Mouse (Mus musculus): ENCODE measurements at regions not wholly inside any gene's neighbourhood (a gene's known extent, or its start where the extent isn't known, plus 50 kb on each side); places are given as distances from the start of the nearest gene placed in this dataset.
"Not testable (repeated sequence)": the region's sequence is repeated elsewhere in the genome, so short reads cannot be mapped to it uniquely, and the experiment has no call there.

GRCm38 (mm10) chr16:79313301-79313700, 222.4 kb upstream of the Tmprss15 start:
- DNase-seq (ENCODE audit: low spot score in 2 of 2), result no peak

GRCm38 (mm10) chr16:79312702-79313101, 221.8 kb upstream of the Tmprss15 start:
- DNase-seq (ENCODE audit: low spot score in 2 of 2), result no peak

GRCm38 (mm10) chr16:79308541-79308940, 217.6 kb upstream of the Tmprss15 start:
- DNase-seq (ENCODE audit: low spot score in 2 of 2), result no peak

DNA sequence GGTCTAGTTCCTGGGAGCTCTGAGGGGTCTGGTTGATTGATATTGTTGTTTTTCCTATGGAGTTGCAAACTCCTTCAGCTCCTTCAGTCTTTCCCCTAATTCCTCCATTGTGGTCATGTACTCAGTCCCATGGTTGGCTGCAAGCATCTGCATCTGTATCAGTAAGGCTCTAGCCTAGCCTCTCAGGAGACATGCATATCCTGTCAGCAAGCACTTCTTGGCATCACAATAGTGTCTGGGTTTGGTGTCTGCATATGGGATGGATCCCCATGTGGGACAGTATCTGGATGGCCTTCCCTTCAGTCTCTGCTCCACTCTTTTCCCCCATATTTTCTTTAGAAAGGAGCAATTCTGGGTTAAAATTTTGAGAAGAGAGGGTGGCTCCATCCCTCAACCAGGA, 205.7 kb upstream of the Tmprss15 start:
- not testable (repeated sequence) for DNase-seq (ENCODE audit: low spot score in 2 of 2)

GRCm38 (mm10) chr16:79279006-79279405, 188.1 kb upstream of the Tmprss15 start:
- no peak for DNase-seq (ENCODE audit: low spot score in 2 of 2)

GRCm38 (mm10) chr16:79256525-79256924, 165.6 kb upstream of the Tmprss15 start:
- DNase-seq (ENCODE audit: low spot score in 2 of 2), result no peak

DNA sequence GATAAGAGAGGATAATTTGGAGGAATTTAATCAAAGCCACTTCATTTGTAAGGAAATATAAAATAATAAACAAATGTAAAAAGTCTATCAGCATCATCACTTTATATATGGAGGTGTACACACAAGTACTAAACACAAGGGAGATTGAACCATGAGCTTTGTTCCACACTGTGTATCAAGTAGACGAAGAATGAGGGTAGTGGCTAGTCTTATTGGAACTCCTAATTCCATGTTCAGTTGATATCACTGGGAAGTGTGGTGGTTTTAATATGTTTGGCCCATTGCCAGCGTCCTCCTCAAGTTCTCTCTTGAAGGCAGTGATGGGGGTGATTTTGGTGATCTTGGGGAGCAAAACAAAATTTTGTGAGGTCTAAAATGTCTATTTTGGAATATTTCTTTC, 165.2 kb upstream of the Tmprss15 start:
- DNase-seq (ENCODE audit: low spot score in 2 of 2), result no peak

- no peak for DNase-seq (ENCODE audit: low spot score in 2 of 2)
Measured at GRCm38 (mm10) chr16:79240857-79241491, 150.1 kb upstream of the Tmprss15 start.

DNA sequence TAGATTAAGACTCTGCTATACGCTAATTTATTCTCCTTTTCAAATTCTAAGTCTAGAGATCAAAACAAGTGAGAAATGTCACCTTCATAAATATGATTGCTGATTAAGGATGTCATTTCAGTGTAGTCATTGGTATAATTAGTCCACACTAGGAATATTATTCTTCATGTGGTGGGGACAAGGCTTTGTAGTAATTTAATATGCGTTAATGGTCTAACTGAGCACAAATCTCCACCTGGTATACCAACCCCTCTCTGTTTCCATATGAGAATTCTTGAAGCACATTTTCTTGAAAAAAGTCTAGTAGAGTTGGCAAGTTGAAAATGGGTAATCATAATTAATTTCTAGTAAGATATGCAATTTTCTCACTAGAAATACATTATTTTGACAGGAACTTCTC, 149.3 kb upstream of the Tmprss15 start:
- no peak for DNase-seq (ENCODE audit: low spot score in 2 of 2)

DNA sequence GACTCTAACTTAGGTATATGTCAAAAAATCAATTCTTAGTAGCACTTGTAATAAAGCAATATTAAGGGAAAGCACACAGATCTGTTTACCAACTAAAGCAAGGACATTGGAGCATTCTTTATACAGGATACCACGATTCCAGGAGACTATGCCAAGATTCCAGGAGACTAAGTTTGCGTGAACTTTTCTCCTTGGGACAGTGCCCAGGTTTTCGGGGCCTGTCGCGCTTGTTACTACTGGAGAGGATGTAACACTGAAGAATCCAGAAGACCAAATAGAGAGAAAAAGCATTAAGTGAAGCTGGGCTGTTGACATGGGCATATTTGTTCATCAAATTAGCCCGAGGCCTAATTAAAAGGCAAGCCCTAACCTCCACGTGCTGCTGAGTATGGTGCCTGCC, 100.3 kb upstream of the Tmprss15 start:
- no peak for DNase-seq (ENCODE audit: low spot score in 2 of 2)

GRCm38 (mm10) chr16:79186471-79186870, 95.6 kb upstream of the Tmprss15 start:
- no peak for DNase-seq (ENCODE audit: low spot score in 2 of 2)

GRCm38 (mm10) chr16:79182474-79182873, 91.6 kb upstream of the Tmprss15 start:
- DNase-seq (ENCODE audit: low spot score in 2 of 2), result no peak

DNA sequence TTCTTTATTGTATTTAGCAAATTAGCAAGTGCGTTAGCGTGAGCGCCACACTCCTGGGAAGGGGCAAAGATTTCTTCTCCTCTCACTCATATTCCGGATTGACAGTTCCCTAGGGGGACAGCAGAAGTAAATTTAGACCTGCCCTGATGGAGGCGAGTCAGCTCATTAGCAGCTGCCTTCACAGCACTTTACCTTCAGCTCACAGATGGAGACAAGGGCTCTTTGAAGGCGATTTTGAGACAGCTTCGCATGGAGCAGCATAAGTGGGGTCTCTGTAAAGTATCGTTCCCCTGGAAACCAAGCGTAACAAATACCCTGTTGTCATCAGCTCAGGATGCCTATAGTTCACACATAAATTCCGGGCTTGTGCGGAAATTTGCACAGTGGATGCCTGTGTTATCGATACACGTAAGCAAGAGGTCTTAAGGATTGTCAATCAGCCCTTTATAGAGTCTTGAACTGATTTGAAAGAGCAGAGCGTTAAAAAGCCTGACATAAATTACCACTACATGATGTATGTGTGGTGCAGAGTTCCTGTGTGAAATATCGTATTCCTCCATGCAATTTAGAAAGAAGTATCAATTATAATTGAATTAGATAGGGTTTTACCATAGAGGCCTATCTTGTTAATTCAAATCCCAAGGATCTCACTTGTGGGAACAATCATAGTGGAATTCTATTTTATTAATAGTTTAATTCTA, 86.6 kb upstream of the Tmprss15 start:
- no peak for DNase-seq (ENCODE audit: low spot score in 2 of 2)

- no peak for DNase-seq (ENCODE audit: low spot score in 2 of 2)
Measured at GRCm38 (mm10) chr16:79176832-79177243, 85.9 kb upstream of the Tmprss15 start.

GRCm38 (mm10) chr16:79168193-79168592, 77.3 kb upstream of the Tmprss15 start:
- DNase-seq (ENCODE audit: low spot score in 2 of 2), result peak; percentile 55 to 59

- no peak for DNase-seq (ENCODE audit: low spot score in 2 of 2)
Measured at GRCm38 (mm10) chr16:79142813-79143212, 51.9 kb upstream of the Tmprss15 start.
